Mouse (Mus musculus): Measurements from ENCODE around the gene Cd79b. TPM values are rescaled to one million over a fixed set of nuclear protein-coding genes. Genes with fewer than 3 reads are reported as not detected.

The Cd79b gene
- total RNA-seq, 2 experiments from 2014 or later = 10.9 to 11.6 TPM

DNA sequence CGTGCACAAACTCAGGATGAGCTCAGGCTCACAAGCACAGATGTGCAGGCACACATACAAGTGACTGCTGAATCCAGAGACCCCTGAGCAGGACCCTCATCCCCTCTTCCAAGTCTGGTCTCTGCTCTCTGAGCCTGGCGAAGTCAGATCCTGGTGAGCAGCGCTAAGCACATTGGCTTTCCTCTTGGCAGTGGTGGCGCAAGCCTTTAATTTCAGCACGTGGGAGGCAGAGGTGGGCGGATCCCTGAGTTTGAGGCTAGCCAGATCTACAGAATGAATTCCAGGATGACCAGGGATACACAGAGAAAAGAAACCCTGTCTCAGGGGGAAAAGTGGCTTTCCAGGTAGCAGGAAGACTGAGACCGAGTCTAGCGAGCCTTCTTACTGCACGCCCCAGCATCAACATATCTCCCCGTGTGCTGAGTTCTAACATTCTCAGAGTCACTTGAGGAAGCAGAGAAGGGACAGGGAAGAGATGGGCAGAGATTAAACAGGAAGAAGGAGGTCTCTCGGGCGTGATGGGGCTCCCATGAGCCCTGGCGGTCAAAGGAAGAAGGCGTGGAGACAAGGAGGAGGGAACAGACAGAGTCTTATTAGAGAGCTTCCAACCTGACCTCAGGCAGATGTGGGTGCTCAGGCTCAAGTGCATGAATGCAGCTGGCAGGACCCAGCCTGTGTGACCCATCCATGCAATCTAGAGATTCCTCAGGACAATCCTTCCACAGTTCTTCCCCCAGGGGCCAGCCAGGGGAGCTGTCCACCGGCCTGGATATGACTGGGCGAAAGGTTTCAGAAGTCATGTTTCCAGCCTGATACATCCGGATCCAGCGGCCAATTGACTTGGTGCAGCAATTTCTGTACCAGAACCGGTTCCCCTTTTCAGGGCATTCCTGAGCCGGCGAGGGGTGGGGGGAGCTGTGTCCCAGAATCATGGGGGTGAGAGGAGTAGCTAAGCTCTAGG, 4.1 kb upstream of the Cd79b start:
- DNase-seq = no peak

DNA sequence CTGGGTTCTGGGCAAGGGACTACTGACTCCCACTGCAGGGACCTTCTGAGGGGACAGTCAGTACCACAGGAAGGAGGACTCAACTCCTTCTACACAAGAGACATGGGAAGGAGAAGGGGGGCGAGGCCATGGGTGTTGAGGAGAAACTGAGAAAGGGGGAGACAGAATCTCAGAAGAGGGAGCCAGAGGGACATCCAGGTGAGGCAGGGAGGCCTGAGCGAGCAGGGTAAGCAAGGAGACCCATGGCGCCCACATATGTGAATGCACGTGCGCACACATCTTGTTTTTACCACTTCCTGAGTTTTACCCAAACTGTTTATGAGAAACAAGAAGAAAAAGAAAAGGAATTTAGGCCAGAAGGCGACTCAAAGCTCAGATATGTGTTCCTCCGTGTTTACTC, 3.2 kb upstream of the Cd79b start:
- DNase-seq = no peak

DNA sequence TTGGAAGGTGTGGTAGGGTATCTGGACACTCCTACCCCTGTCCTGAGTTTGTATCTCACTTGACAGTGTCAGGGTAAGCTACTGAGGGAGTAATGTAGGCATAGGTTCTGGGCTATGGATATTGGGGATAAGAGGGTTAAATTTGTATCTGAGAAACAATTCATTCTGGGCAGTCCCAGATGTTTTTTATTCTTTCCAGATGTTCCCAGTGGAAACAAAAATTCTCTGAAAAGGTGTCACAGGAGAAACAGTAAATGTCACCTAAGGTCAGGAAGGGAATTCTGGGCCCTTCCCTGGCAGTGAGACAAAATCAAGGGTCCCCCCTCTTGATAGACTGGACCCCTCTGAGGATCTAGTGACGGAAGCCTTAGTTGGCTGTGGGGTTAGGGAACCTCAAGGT, 1.9 kb upstream of the Cd79b start:
- DNase-seq = no peak

DNA sequence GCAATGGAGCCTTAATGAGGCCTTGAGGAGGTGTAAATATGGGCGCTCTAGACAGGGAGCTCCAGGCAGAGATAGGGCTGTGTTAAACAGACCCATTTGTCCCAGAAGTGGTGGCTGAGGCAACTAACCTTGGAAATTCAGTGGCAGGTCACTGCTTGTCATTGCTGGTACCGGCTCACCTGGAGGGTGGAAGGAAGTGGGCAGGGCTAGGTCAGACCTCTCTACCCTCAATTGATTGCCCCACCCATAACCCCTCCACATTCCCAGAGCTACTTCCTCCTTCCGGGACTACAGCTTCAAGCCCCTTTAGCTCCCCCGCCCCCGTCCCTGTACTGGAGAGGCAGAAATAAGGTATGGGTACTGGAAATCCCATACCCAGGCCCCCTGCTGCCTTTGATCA, 1.0 kb downstream of the Cd79b start:
- no peak for DNase-seq

DNA sequence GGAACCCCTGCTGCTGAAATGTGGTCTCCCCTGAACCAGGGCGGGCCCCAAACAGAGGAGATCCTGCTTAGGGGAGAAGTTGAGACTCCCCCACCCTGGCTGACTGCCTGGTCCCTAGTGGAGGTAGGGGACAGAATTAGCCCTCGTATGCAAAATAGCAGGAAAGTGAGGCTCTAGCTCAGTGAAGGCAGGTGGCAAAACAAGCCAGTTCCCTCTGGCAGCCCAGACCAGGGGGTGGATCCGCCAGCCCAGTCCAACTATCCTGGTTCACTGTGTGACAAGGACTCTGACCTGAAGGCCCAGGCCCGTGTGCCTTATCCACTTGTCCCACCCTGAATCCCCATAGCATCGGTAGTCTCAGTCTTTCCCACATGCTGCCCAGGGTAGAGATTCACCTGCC, 4.4 kb downstream of the Cd79b start:
- DNase-seq = no peak

DNA sequence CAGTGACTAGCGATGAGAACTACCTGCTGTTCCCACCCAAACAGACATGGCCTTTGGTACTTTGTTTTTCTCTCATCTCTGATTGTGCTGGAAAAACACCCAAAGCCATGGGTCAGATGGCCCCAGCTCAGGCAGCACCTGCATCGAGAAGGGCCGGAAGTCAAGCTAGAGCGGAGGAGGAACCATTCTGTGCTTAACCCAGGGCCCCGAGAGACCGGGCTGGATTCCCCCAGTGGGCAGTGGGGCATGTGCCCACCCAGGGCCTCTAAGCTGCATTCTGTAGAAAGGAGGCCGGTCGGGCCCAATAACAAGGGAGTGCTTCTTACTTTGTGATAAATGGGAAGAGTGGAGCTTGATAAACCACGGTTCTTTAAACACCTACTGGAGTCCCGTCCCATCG, 6.4 kb downstream of the Cd79b start:
- DNase-seq = no peak

DNA sequence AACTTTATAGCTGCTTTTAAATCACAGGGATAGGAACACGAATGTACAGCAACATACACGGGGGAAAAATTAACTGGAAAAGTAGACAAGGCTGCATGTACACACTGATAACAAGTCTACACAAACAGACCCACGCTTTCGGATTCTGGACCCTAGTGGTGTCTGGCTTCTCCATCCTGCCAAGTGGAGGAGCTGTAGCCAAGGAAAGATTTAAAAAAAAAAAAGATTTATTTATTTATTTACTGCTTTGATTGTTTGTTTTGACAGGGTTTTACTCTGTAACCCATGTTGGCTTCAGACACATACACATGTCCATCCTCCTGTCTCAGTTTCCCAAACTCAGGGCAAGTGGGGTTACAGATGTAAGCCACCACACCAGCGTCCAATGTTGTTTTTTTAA, 7.1 kb downstream of the Cd79b start:
- DNase-seq = no peak

DNA sequence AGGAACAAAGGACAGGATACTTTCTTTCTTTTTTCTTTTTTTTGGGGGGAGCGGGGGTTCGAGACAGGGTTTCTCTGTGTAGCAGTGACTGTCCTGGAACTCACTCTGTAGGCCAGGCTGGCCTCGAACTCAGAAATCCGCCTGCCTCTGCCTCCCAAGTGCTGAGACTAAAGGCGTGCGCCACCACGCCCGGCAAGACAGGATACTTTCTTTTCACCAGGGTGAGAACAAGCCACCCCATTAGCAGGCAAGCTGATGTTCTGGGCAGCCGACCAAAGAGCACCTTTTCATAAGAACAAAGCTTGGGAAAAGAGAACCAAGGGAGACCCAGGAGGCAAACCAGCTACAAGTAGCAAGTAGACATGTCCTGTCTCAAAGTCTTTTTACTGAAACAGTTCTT, 7.8 kb downstream of the Cd79b start:
- DNase-seq = no peak

DNA sequence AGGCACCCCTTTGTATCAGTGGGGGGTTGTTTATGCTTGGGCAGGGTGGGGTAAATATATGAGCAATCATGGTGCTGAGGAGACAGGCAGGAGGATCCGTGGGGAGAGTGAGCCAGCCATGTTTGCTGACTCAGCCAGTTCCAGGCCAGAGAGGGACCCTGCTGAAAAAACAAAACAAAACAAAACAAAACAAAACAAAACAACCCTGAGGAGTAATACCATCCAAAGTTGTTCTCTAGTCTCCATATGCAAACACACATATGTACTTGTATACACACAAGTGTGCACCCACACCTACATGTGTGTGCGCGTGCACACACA, 8.5 kb downstream of the Cd79b start:
- DNase-seq = no peak

DNA sequence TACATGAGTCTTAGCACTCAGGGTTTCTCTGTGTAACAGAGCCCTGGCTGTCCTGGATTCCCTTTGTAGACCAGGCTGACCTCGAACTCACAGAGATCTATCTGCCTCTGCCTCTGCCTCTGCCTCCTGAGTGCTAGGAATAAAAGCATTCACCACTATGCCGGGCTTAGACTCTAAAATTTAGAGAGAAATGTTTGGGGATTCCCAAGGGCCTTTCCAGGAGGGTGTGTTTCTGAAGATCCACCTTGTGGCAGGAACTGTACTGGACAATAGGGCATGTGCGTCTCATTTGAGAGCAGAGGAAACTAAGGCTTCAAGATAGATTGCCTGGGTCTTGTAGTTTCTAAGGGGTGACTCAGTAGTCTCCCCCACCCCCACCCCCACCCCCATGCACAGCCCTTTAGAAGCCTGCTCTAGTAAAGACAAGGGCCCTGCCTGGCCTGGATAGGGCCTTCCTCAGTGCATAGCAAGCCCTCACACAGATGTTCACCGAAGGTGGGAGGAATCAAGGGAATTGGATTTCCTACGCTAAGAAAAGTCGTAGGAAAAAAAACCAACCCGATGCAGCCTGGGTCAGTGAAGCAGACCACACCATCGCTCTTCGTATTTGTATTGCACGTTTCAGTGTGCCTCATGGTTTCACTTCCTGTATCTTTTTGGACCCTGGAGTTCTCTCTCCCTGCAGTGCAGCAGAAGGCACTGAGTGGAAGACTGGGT, 9.1 kb downstream of the Cd79b start:
- no peak for DNase-seq

DNA sequence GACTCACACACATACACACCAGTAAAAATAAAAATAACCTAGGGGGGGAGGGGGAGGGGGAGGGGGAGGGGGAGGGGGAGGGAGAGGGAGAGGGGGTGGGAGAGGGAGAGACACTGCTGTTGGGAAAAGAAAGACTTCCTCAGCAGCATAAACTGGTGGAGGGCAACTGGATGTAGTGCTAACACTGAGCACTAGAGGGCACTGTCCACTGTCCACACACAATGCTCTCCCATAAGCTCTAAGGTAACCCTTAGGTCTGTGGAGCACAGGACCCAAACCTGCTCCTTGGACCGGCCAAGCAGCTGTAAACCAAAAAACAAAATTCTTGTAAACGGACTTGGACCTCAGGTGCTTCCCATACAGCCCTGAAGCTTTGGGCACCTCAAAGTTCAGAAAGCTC, 11.9 kb downstream of the Cd79b start:
- peak; percentile 77 for DNase-seq

DNA sequence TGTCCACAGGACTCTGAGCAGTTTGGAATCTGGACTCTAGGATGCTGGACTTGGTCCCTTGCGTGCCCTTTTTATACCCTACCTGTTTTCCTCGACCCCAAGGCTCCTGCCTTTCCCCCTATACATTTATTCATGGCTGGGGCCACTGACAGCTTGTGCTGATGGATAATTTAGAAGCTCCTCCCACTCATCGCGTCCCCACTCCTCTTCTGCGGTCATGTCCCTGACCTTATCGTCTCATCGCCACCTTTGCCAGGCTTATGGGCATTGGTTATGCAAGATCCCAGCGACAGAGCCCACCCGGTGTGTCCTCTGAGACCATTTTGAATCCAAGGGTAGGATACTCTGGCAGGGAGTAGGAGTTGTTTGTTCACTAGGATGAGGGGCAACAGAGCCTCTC, 12.8 kb downstream of the Cd79b start, which contains the start of gene Gh:
Gh (minus strand) TSS at position 101 of the 400 bp plus-strand sequence.
- no peak for DNase-seq

DNA sequence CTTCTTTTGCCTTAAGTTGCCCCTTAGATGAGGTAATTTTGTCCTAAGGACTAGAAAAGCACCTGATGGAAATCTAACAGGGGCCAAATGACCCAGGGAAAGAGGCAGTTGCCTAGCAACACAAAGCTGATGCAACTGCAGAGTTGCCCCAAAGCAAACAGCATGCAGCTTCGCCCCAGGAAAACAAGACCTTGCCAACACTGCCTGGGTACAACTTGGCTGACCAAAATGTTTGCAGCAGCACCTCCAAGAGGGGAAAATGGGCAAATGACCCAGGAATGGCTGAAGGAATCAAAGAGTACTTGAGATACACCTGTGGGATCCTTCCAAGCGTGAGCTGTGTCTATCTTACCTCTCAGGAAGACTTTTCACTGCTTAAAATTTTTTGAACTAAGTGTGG, 22.7 kb downstream of the Cd79b start:
- no peak for DNase-seq

DNA sequence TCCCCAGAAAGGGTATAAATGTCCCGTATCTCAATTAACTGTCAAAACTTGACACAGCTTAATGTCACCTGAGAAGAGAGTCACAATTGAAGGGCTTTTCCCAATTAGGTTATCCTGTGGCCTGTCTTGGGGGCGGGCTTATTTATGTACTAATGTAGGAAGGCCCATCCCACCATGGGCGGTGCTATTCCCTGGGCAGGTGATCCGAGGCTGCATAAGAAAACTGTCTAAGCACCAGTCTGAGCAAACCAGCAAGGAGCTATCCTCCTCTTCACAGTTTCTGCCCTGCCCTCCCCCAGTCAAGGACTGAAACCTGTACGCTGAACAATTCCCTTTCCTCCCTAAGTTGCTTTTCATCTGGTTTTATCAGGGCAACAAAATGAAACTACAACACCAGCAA, 24.2 kb downstream of the Cd79b start:
- no peak for DNase-seq

DNA sequence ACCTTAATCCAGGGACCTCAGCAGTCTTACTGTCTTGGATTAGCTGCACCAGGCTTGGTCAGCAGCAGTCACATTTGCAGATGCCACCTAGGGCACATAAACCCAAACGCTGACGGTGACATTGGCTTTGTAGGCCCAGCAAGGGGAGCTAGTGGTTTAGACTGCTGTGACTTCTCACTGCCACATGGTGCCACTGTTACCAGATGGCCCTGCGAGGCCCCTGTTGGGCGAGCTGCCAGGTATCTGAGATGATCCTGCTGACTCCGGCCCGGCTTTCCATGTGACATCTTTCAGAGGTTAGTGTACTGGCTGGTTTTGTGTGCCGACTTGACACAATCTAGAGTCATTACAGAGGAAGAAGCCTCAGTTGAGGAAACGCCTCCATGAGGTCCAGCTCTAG, 25.2 kb downstream of the Cd79b start:
- DNase-seq = peak; percentile 86

DNA sequence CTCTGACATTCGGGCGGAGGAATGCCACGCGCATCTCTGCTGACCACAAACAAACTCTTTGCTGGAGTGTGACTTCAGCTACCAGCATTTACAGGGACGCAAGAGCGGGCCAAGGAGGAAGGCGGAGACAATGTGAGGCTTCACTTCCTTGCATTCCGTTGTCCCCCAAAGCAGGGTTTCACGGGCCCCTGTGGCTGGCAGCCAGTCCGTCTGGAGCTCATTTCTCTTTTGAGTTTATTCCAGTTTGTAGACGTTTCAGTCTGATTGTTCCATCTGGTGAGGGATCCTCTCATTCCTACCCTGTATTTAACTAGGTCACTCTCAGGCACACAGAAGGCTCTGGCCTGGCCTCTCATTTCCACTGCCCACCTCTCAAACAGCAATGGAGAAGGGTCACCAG, 27.6 kb downstream of the Cd79b start:
- no peak for DNase-seq

DNA sequence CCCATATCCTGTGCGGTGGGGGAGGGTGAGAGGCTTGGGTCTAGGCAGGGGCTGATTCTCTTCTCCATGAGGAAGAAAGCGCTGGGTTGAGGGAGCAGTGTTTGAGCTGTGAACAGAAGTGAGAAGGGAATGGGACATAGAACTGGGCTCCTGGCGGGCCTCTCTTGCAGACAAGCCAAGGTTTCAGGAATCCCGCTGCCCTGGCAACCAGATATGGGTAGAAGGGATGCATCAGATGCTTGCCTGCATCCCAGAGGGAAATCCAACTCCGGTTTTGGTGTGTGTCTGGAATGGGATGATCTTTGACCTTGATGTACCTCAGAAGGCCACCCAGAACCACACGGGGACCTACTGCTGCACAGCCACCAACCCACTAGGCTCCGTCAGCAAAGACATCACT, 28.4 kb downstream of the Cd79b start:
- no peak for DNase-seq

DNA sequence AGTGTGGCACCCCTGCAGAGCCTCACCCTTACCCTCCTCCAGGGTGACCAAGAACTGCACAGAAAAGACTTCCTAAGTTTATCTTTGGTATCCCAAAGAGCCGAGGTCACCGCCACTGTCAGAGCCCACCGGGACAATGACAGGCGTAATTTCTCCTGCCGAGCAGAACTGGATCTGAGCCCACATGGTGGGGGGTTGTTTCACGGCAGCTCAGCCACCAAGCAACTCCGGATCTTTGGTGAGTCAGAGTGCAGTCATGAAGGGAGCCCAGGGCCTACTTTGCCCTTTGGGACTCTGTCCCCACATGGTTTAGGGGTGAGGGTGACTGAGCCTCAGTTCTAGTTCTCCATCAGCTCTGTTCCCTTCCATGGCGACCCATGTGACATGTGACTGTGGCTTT, 30.4 kb downstream of the Cd79b start:
- no peak for DNase-seq

DNA sequence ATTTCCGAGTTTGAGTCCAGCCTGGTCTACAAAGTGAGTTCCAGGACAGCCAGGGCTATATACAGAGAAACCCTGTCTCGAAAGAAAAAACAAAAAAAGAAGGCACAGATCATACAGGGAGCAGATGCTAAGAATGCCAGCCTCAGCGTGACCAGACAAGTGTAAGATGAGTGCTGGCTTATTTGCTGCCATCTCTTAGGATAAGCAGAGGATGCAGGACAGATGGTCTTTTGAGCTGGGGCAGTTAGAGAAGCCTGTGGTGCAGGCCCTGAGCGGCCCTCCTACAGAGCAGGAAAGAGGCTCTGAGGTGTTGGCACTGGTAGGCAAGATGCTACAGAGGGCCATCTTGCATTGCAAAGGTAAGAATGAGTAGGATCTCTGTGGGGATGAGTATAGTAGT, 31.2 kb downstream of the Cd79b start:
- no peak for DNase-seq

DNA sequence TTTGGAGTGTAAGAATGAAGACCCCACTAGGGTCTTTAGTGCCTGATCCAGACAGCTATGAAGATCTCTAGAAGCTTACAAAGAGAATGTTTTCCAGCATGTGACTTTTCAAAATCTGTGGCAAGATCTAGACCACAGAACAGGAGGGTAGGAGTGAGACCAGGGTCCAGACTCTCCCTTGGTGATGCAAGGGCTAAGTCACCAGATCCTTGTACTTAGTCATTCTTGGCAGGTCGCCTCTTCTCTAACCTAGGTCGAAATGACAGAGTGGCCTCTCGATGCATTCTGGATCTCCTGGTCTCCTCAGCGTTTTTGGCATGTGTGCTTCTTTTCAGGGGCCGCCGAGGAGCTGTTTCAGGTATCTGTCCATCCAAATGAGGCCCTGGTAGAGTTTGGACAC, 32.1 kb downstream of the Cd79b start:
- DNase-seq = no peak

DNA sequence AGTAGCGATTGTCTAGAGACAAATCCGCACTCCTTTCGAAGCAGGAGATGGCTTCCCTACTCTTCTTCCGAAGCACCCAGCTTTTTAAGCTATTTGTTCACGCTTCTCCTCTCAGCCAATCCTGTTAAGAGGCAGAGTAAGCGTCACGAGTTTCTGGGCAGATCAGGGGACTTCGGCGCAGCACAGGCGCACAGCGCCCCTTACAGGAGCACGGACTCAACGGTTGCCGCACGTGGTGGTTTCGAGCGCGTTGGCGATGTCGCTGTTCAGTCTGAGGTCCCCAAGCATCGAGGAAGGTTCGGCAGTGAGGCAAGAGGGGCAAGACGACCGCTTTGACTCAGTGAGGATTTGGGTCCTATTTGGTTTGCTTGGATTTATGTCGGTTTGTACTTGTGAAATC, 38.1 kb downstream of the Cd79b start, which contains the start of gene Tcam1:
Tcam1 (plus strand) TSS at position 219 of the 400 bp plus-strand sequence.
- DNase-seq = peak; percentile 96

DNA sequence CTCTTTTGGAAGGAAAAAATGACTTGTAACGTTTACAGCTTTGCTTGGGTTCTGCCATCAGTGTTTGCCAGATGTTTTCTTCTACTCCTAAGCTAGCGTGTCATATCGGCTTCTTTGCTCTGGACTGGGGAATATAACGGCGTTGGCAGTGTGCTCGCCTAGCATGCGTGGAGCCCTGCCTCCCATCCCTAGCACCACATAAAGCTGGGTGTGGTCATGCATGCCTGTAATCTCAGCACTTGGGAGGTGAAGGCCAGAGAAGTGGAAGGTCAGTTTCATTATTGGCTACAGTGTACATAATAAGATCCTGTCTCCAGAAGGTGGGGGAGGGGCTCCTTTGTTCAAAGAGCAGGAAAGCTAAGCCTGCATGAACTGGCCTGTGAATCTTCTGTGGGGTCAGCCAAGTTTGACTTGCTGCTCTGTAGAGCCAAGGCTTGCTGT, 39.6 kb downstream of the Cd79b start:
- peak; percentile 48 for DNase-seq

DNA sequence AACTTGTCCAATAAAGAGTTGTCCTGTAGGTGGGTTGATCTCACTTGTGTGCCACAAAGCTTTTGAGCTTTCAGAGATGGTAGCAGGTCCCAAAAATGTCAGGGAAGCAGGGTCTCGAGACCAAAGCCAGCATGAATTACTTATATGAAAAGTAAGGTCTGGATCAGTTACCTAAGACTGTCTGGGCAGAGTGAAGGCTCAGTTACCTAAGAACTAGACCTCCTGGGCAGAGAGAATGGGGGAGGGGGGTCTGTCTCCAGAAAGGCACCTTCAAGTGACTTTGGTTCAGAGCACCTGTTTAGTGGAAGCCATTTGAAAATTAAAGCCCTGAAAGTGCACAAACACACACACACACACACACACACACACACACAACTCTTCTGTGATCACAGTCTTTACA, 40.2 kb downstream of the Cd79b start:
- DNase-seq = no peak

DNA sequence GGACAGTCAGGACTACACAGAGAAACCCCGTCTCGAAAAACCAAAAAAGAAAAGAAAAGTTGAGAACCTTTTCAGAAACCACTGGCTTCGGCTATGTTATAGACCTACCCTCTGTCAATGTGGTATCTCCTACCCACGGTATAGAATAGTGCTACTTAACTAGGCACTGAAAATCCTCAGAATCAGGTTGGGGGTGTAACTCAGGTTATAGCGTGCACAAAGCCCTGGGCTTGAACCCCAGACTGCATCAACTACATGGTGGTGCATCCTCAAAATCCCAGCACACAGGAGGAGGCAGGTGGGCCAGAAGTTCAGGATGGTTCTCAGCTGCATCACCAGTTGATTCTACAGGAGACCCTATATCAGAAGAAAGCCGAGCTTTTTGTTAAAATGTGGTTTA, 40.8 kb downstream of the Cd79b start:
- no peak for DNase-seq
